Mouse (Mus musculus) C2C12 (cell line): ENCODE results near the gene Palm.

Experiments
- CTCF ChIP-seq: IDR thresholded peaks from one replicate; pipeline ENCODE4 v1.5.1; 2011; ENCODE audit not compliant: control insufficient read depth, insufficient read depth, insufficient read length
- FOSL1 ChIP-seq: IDR thresholded peaks from one replicate; pipeline ENCODE4 v1.8.0; 2011; ENCODE audit warnings: mild to moderate bottlenecking, low read length; ENCODE audit not compliant: poor library complexity, insufficient read depth, severe bottlenecking
- MAX ChIP-seq: IDR thresholded peaks from one replicate; pipeline ENCODE4 v1.6.1; 2011; ENCODE audit warnings: mild to moderate bottlenecking, control low read depth
- MYOD1 ChIP-seq: IDR thresholded peaks from one replicate; pipeline ENCODE4 v1.6.1; 2011; ENCODE audit warnings: low read depth; ENCODE audit not compliant: control insufficient read depth, insufficient read length
- MYOG ChIP-seq: IDR thresholded peaks from one replicate; pipeline ENCODE4 v1.6.1; 2011; ENCODE audit not compliant: control insufficient read depth, insufficient read length; ENCODE audit errors: extremely low read depth
- USF1 ChIP-seq: IDR thresholded peaks from one replicate; pipeline ENCODE4 v1.6.1; 2011; ENCODE audit warnings: low read depth, mild to moderate bottlenecking, control low read depth, moderate library complexity

GRCm38 (mm10) chr10:79814271-79814842 lies 21.0 kb downstream of the Palm start:
- TF ChIP-seq MAX (no peak), USF1 (no peak), FOSL1 (no peak), CTCF (no peak), MYOG (no peak), MYOD1 (no peak)
